Mouse (Mus musculus): Measurements from ENCODE around the gene Spata9. TPM values are rescaled to one million over a fixed set of nuclear protein-coding genes. Genes with fewer than 3 reads are reported as not detected.
A peak's percentile ranks its signal among the peaks of the same experiment; 100 is the strongest.

Spata9 gene
- polyA plus RNA-seq, 1 experiment from 2014 or later = 2.4 TPM

GRCm38 (mm10) chr13:75944044-75944820 is 22.7 kb upstream of the Spata9 start:
- H3K4me2 ChIP-seq = peak overlapping the region; percentile 68
- H3K9ac ChIP-seq = peak overlapping the region; percentile 95
- peak overlapping the region; percentile 99 for H3K27ac ChIP-seq
- no peak for ATAC-seq (ENCODE audit: low FRiP score)
- under 1% methylated on average over 7 of the region's 7 CpGs for WGBS
- H3K27me3 ChIP-seq = no peaks in the 10 kb centered on the region
- H3K4me3 ChIP-seq = peak overlapping the region; percentile 76
- no peaks in the 10 kb centered on the region for H3K36me3 ChIP-seq
- H3K9me3 ChIP-seq = no peaks in the 10 kb centered on the region
- H3K4me1 ChIP-seq (replicated peaks) = peaks cover 20% of the 10 kb centered on the region

GRCm38 (mm10) chr13:75950295-75950694 is 16.7 kb upstream of the Spata9 start:
- WGBS = 53% methylated on average over 1 of the region's 1 CpGs
- no peak overlapping the region for H3K4me3 ChIP-seq
- no peaks in the 10 kb centered on the region for H3K4me1 ChIP-seq (replicated peaks)
- H3K36me3 ChIP-seq = no peaks in the 10 kb centered on the region
- no peak overlapping the region for H3K4me2 ChIP-seq
- H3K27me3 ChIP-seq = no peaks in the 10 kb centered on the region
- H3K9ac ChIP-seq = no peak overlapping the region
- ATAC-seq (ENCODE audit: low FRiP score) = no peak
- no peaks in the 10 kb centered on the region for H3K9me3 ChIP-seq
- no peak overlapping the region for H3K27ac ChIP-seq

DNA sequence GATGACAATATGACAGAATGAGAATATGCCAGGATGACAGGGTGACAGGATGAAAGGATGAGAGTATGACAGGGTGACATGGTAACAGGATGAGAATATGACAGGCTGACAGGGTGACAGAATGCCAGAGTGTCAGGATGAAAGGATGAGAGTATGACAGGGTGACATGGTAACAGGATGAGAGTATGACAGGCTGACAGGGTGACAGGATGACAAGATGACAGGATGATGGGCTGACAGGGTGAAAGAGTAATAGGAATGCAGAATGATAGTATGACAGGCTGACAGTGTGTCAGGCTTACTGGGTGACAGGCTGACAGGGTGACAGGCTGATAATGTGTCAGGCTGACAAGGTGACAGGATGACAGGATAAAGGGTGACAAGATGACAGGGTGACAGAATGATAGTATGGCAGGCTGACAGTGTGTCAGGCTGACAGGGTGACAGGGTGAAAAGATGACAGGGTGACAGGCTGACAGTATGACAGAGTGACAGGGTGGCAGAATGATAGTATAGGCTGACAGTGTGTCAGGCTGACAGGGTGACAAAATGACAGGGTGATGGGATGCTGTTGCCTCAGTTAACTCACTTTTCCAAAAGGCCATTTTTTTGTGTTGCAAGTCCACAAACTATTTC is 11.5 kb upstream of the Spata9 start:
- H3K36me3 ChIP-seq = no peaks in the 10 kb centered on the region
- H3K9me3 ChIP-seq = no peaks in the 10 kb centered on the region
- no peak overlapping the region for H3K4me3 ChIP-seq
- no peak for ATAC-seq (ENCODE audit: low FRiP score)
- no peak overlapping the region for H3K9ac ChIP-seq
- no peak overlapping the region for H3K27ac ChIP-seq
- H3K27me3 ChIP-seq = no peaks in the 10 kb centered on the region
- no peaks in the 10 kb centered on the region for H3K4me1 ChIP-seq (replicated peaks)
- no peak overlapping the region for H3K4me2 ChIP-seq

DNA sequence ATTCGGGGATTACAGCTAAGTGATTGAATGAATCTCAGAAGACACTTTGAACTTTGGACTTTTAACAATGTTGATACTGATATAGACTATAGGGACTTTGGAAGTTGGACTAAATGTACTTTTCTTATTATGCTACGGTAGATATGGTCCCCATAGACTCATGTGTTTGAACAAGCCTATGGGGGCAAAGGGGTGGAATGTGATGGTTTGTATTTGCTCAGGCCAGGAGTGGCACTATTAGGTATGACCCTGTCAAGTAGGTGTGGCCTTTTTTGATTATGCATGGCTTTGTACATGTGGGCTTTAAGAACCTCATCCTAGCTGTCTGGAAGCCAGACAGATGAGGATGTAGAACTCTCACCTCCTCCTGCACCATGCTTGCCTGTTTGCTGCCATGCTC is 7.5 kb downstream of the Spata9 start:
- ATAC-seq (ENCODE audit: low FRiP score) = no peak
- no peak overlapping the region for H3K9ac ChIP-seq
- no peak overlapping the region for H3K27ac ChIP-seq
- H3K4me2 ChIP-seq = no peak overlapping the region
- WGBS = 94% methylated on average over 2 of the region's 2 CpGs
- H3K27me3 ChIP-seq = no peaks in the 10 kb centered on the region
- H3K9me3 ChIP-seq = no peaks in the 10 kb centered on the region
- no peak overlapping the region for H3K4me3 ChIP-seq
- no peaks in the 10 kb centered on the region for H3K4me1 ChIP-seq (replicated peaks)
- no peaks in the 10 kb centered on the region for H3K36me3 ChIP-seq

GRCm38 (mm10) chr13:75975629-75976028 is 8.7 kb downstream of the Spata9 start:
- H3K9ac ChIP-seq = no peak overlapping the region
- no peak overlapping the region for H3K27ac ChIP-seq
- WGBS = 58% methylated on average over 1 of the region's 1 CpGs
- H3K4me1 ChIP-seq (replicated peaks) = no peaks in the 10 kb centered on the region
- no peaks in the 10 kb centered on the region for H3K9me3 ChIP-seq
- no peaks in the 10 kb centered on the region for H3K36me3 ChIP-seq
- no peak overlapping the region for H3K4me2 ChIP-seq
- H3K27me3 ChIP-seq = no peaks in the 10 kb centered on the region
- no peak for ATAC-seq (ENCODE audit: low FRiP score)
- no peak overlapping the region for H3K4me3 ChIP-seq

DNA sequence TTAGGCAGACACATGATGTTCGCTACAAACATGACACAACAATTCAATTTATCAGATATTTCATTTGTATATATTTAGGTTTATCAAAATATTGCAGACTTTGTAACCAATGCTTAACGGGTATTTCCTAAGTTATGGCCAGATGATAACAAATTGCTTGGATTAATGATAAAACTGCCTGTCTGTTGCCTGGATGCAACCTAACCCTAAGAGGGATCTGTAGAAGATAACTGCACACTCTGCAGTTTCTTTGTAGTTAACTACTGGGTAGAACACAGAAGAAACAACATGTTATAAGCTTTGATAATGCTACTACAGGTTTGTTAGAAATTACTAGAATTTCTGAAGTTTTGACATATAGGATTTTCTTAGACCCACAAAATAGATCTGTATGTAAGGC is 9.3 kb downstream of the Spata9 start:
- Histone ChIP-seq H3K4me3 (no peak overlapping the region), H3K9ac (no peak overlapping the region), H3K27ac (no peak overlapping the region), H3K36me3 (no peaks in the 10 kb centered on the region), H3K4me1 (replicated peaks) (no peaks in the 10 kb centered on the region), H3K4me2 (no peak overlapping the region), H3K27me3 (no peaks in the 10 kb centered on the region), H3K9me3 (no peaks in the 10 kb centered on the region)
- ATAC-seq (ENCODE audit: low FRiP score) = no peak
- WGBS = 92% methylated on average over 2 of the region's 2 CpGs

DNA sequence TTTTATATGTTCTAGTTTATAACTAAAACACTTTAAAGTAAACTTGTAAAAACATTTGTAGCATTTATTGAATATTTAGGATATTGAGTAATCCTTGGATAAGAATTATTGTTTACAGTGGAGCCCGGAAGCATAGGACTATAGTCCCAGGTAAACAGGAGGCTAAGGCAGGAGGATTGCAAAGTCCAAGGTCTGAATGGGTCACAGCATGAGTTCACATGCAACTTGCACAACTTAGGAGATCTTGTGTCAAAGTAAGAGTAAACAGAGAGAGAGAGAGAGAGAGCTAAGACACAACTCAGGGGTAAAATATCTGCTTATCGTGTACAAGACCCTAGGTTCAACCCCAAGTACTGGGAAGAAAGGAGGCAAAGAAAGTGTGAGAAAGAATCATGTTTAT is 9.7 kb downstream of the Spata9 start:
- no peaks in the 10 kb centered on the region for H3K9me3 ChIP-seq
- H3K4me2 ChIP-seq = no peak overlapping the region
- H3K9ac ChIP-seq = no peak overlapping the region
- no peaks in the 10 kb centered on the region for H3K27me3 ChIP-seq
- H3K36me3 ChIP-seq = no peaks in the 10 kb centered on the region
- no peak overlapping the region for H3K4me3 ChIP-seq
- H3K4me1 ChIP-seq (replicated peaks) = no peaks in the 10 kb centered on the region
- no peak overlapping the region for H3K27ac ChIP-seq
- ATAC-seq (ENCODE audit: low FRiP score) = no peak
- WGBS = 91% methylated on average over 2 of the region's 2 CpGs

DNA sequence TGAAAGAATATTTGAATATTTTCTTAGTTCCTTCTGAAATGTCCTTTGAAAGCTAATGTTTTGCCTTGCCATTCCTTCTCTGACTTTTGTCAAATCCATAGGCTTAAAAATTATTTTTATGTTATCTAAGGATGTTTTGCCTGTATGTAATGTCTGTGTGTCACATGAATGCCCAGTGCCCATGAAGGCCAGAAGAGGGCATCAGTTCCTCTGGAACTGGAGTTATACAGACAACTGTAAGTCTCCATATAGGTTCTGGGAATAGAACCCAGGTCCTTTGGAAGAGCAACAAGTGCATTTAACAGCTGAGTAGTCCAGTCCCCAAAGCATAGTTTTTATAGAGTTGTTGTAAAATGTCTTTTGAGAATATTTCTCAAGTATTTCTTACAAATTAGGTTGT is 15.0 kb downstream of the Spata9 start:
- H3K27me3 ChIP-seq = no peaks in the 10 kb centered on the region
- H3K9ac ChIP-seq = no peak overlapping the region
- H3K4me2 ChIP-seq = no peak overlapping the region
- no peak for ATAC-seq (ENCODE audit: low FRiP score)
- no peaks in the 10 kb centered on the region for H3K4me1 ChIP-seq (replicated peaks)
- no peak overlapping the region for H3K27ac ChIP-seq
- H3K4me3 ChIP-seq = no peak overlapping the region
- H3K36me3 ChIP-seq = no peaks in the 10 kb centered on the region
- no peaks in the 10 kb centered on the region for H3K9me3 ChIP-seq

DNA sequence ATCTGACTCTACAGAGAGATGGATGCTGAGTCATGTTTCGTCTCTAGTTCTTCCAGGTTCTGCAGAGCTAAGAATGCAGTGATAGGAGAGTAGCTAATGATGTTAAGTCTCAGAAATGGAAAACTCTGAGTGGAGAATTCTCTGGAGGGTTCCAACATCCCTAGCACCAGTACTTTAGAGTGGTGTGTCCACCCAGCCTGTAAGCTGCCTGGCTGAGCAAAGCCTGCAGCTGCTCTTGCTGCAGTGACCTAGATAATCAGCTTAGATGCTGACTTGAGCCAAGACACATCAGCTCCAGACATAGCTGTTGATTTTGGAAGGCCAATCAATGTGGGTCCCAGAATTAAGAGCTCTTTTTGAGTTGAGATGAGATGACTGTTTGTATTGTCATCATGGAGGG is 21.1 kb downstream of the Spata9 start:
- WGBS = 95% methylated on average over 1 of the region's 1 CpGs
- no peaks in the 10 kb centered on the region for H3K9me3 ChIP-seq
- no peaks in the 10 kb centered on the region for H3K36me3 ChIP-seq
- no peak overlapping the region for H3K27ac ChIP-seq
- peaks cover 7% of the 10 kb centered on the region; the same call in 1 of the 2 replicates for H3K4me1 ChIP-seq (replicated peaks)
- H3K27me3 ChIP-seq = no peaks in the 10 kb centered on the region
- no peak overlapping the region for H3K9ac ChIP-seq
- no peak overlapping the region for H3K4me2 ChIP-seq
- no peak for ATAC-seq (ENCODE audit: low FRiP score)
- H3K4me3 ChIP-seq = no peak overlapping the region

GRCm38 (mm10) chr13:75992169-75993028 is 25.4 kb downstream of the Spata9 start:
- H3K36me3 ChIP-seq = no peaks in the 10 kb centered on the region
- peaks cover 7% of the 10 kb centered on the region; the same call in 1 of the 2 replicates for H3K4me1 ChIP-seq (replicated peaks)
- no peaks in the 10 kb centered on the region for H3K27me3 ChIP-seq
- ATAC-seq (ENCODE audit: low FRiP score) = peak; percentile 95
- H3K4me3 ChIP-seq = no peak overlapping the region
- no peak overlapping the region; the same call in 1 of the 2 replicates for H3K9ac ChIP-seq
- WGBS = 38% methylated on average over 9 of the region's 9 CpGs
- H3K27ac ChIP-seq = peak overlapping the region; percentile 69
- peaks cover 11% of the 10 kb centered on the region for H3K9me3 ChIP-seq
- no peak overlapping the region for H3K4me2 ChIP-seq

- Histone ChIP-seq H3K9ac (no peak overlapping the region), H3K27me3 (no peaks in the 10 kb centered on the region), H3K4me3 (no peak overlapping the region), H3K4me1 (replicated peaks) (no peaks in the 10 kb centered on the region), H3K36me3 (peaks cover 37% of the 10 kb centered on the region), H3K4me2 (no peak overlapping the region), H3K27ac (no peak overlapping the region), H3K9me3 (no peaks in the 10 kb centered on the region)
- no peak for ATAC-seq (ENCODE audit: low FRiP score)
- 89% methylated on average over 3 of the region's 3 CpGs for WGBS
Measured at GRCm38 (mm10) chr13:76003272-76003671, 36.3 kb downstream of the Spata9 start.

DNA sequence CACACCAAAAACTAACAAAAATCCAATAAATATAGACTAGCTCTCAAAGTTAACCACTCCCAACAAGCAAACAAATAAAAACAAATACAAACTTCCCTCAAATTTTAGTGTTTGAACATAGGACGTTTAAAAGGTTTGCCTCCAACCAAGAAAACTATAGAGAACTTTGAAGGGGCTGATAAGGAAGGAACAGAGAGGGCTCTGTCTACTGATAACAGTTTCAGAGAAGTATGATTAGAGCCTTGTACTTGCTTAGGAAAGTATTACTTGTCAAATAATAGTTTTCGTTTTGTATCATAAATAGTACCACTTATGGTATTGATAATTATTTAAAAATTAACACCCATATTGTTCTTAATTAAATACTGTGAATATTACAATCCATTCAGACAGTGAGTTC is 47.6 kb downstream of the Spata9 start:
- ATAC-seq (ENCODE audit: low FRiP score) = no peak
- no peaks in the 10 kb centered on the region; the same call in 1 of the 2 replicates for H3K36me3 ChIP-seq
- H3K4me1 ChIP-seq (replicated peaks) = peaks cover 19% of the 10 kb centered on the region
- H3K27ac ChIP-seq = no peak overlapping the region
- H3K9me3 ChIP-seq = no peaks in the 10 kb centered on the region
- H3K27me3 ChIP-seq = no peaks in the 10 kb centered on the region
- H3K4me3 ChIP-seq = no peak overlapping the region
- H3K4me2 ChIP-seq = no peak overlapping the region
- WGBS = 86% methylated on average over 2 of the region's 2 CpGs
- H3K9ac ChIP-seq = no peak overlapping the region

All from hindbrain, embryonic 13.5 days (tissue).